Mouse (Mus musculus) testis, postnatal 14 days (tissue): ENCODE results near the gene Olfr398.

Source experiments
- DNase-seq: peaks from one replicate; pipeline ENCODE4 v3.0.0; 2021; ENCODE audit warnings: low spot score

Olfr398 gene

GRCm38 (mm10) chr11:73990307-73990706, at the start of gene Olfr398:
Olfr398 (minus strand) TSS chr11:73990407.
- no peak for DNase-seq

- DNase-seq: no peak
These were observed 2.9 kb upstream of the Olfr398 start for GRCm38 (mm10) chr11:73993115-73993514.

- DNase-seq: no peak
These were observed 29.7 kb downstream of the Olfr398 start, which contains the start of gene Olfr397 for GRCm38 (mm10) chr11:73960517-73960916. Olfr397 (plus strand) TSS chr11:73960817.

GRCm38 (mm10) chr11:73936377-73936776, 53.8 kb downstream of the Olfr398 start, which contains the start of gene Olfr23:
Olfr23 (plus strand) TSS chr11:73936677.
- DNase-seq: no peak
